Mouse (Mus musculus) embryonic facial prominence, embryonic 12.5 days (tissue): ENCODE results near the gene Lyzl6. TPM values are rescaled to one million over a fixed set of nuclear protein-coding genes. Genes with fewer than 3 reads are reported as not detected.

Experiments used
- ATAC-seq: fragments of 200-750 bp; cut with Nextera tagmentation; 2 replicates; pipeline ENCODE4 v1.8.0; 2017; ENCODE audit not compliant: insufficient number of reproducible peaks, insufficient read depth, low FRiP score, low TSS enrichment
- H3K27ac ChIP-seq: fragments of 300-500 bp; sonication (generic); 2 replicates; pipeline ENCODE4 v1.5.1; 2016; ENCODE audit warnings: mild to moderate bottlenecking
- H3K27me3 ChIP-seq: fragments of 300-500 bp; sonication (generic); 2 replicates; pipeline ENCODE4 v1.6.1; 2016; ENCODE audit warnings: mild to moderate bottlenecking, moderate library complexity
- H3K36me3 ChIP-seq: fragments of 300-500 bp; sonication (generic); 2 replicates; pipeline ENCODE4 v1.6.1; 2016; ENCODE audit warnings: mild to moderate bottlenecking
- H3K4me1 ChIP-seq: fragments of 300-500 bp; sonication (generic); 2 replicates; pipeline ENCODE4 v1.6.1; 2016
- H3K4me2 ChIP-seq: fragments of 300-500 bp; sonication (generic); replicated peaks from 2 replicates; pipeline ENCODE4 v1.6.1; 2016; ENCODE audit warnings: mild to moderate bottlenecking, moderate library complexity
- H3K4me3 ChIP-seq: fragments of 300-500 bp; sonication (generic); 2 replicates; pipeline ENCODE4 v1.5.1; 2016; ENCODE audit warnings: mild to moderate bottlenecking
- H3K9ac ChIP-seq: fragments of 300-500 bp; sonication (generic); 2 replicates; pipeline ENCODE4 v1.6.1; 2016; ENCODE audit warnings: mild to moderate bottlenecking, moderate library complexity
- H3K9me3 ChIP-seq: fragments of 300-500 bp; sonication (generic); 2 replicates; pipeline ENCODE4 v1.6.1; 2016; ENCODE audit warnings: mild to moderate bottlenecking, moderate library complexity
- WGBS: fragments of 180-500 bp; shearing (Covaris S2); methylation state at CpG from one replicate; pipeline ENCODE4 v1.1.7; 2016; 5-methylcytosine and 5-hydroxymethylcytosine counted together
- polyA plus RNA-seq: library from polyadenylated mRNA; unstranded; fragments of >200 nt; fragmentation: Nextera tagmentation; extraction: Ambion mirVana; gene quantifications from 2 replicates; pipeline ENCODE4 v1.2.1, GENCODE M21; 2016

Gene Lyzl6
- polyA plus RNA-seq, 1 experiment from 2014 or later = not detected

- no peak for ATAC-seq
- Histone ChIP-seq H3K9ac (no peak overlapping the region), H3K4me1 (peaks cover 8% of the 10 kb centered on the region; the same call in 1 of the 2 replicates), H3K27me3 (no peaks in the 10 kb centered on the region), H3K27ac (no peak overlapping the region), H3K4me2 (no peak overlapping the region), H3K4me3 (no peak overlapping the region), H3K9me3 (no peaks in the 10 kb centered on the region), H3K36me3 (no peaks in the 10 kb centered on the region)
- WGBS = 53% methylated on average over 4 of the region's 4 CpGs
These were observed 23.2 kb upstream of the Lyzl6 start for GRCm38 (mm10) chr11:103661863-103662262.

- Histone ChIP-seq H3K36me3 (no peaks in the 10 kb centered on the region), H3K9me3 (no peaks in the 10 kb centered on the region), H3K4me1 (no peaks in the 10 kb centered on the region), H3K27me3 (peaks cover 22% of the 10 kb centered on the region), H3K9ac (no peak overlapping the region), H3K4me3 (no peak overlapping the region), H3K27ac (no peak overlapping the region), H3K4me2 (no peak overlapping the region)
- 83% methylated on average over 7 of the region's 7 CpGs for WGBS
- ATAC-seq = no peak
These were observed 19.5 kb upstream of the Lyzl6 start for GRCm38 (mm10) chr11:103658189-103658588.

- Histone ChIP-seq H3K4me1 (no peaks in the 10 kb centered on the region), H3K4me3 (no peak overlapping the region), H3K9me3 (no peaks in the 10 kb centered on the region), H3K27ac (no peak overlapping the region), H3K27me3 (peaks cover 38% of the 10 kb centered on the region), H3K9ac (no peak overlapping the region), H3K4me2 (no peak overlapping the region), H3K36me3 (no peaks in the 10 kb centered on the region)
- ATAC-seq = no peak
- WGBS = 10% methylated on average over 3 of the region's 3 CpGs
These were observed 17.8 kb upstream of the Lyzl6 start for GRCm38 (mm10) chr11:103656520-103656919.

- Histone ChIP-seq H3K9me3 (no peaks in the 10 kb centered on the region), H3K4me3 (no peak overlapping the region), H3K4me1 (peaks cover 14% of the 10 kb centered on the region), H3K36me3 (no peaks in the 10 kb centered on the region), H3K27me3 (peaks cover 68% of the 10 kb centered on the region), H3K4me2 (no peak overlapping the region), H3K9ac (no peak overlapping the region), H3K27ac (no peak overlapping the region)
- 71% methylated on average over 10 of the region's 10 CpGs for WGBS
- ATAC-seq = no peak
These were observed 14.8 kb upstream of the Lyzl6 start for GRCm38 (mm10) chr11:103653359-103653965.

GRCm38 (mm10) chr11:103651426-103651825 is 12.7 kb upstream of the Lyzl6 start:
- H3K4me3 ChIP-seq = no peak overlapping the region
- peaks cover 88% of the 10 kb centered on the region for H3K27me3 ChIP-seq
- no peak for ATAC-seq
- no peak overlapping the region for H3K9ac ChIP-seq
- no peaks in the 10 kb centered on the region for H3K9me3 ChIP-seq
- H3K4me2 ChIP-seq = no peak overlapping the region
- 79% methylated on average over 6 of the region's 6 CpGs for WGBS
- no peak overlapping the region for H3K27ac ChIP-seq
- no peaks in the 10 kb centered on the region for H3K36me3 ChIP-seq
- H3K4me1 ChIP-seq = peaks cover 14% of the 10 kb centered on the region

GRCm38 (mm10) chr11:103649983-103650493 is 11.3 kb upstream of the Lyzl6 start:
- Histone ChIP-seq H3K9ac (no peak overlapping the region), H3K9me3 (no peaks in the 10 kb centered on the region), H3K36me3 (no peaks in the 10 kb centered on the region), H3K4me1 (peaks cover 14% of the 10 kb centered on the region), H3K4me2 (peak overlapping the region; percentile 78), H3K4me3 (peak overlapping the region; percentile 41), H3K27me3 (peaks cover 86% of the 10 kb centered on the region), H3K27ac (no peak overlapping the region)
- WGBS = 2% methylated on average over 37 of the region's 37 CpGs
- ATAC-seq = no peak

- Histone ChIP-seq H3K9ac (peak within 1 kb of the TSS; percentile 24; the same call in 1 of the 2 replicates), H3K9me3 (no peaks in the 10 kb centered on the region), H3K4me2 (peak within 1 kb of the TSS; percentile 78), H3K36me3 (no peaks in the 10 kb centered on the region), H3K4me1 (peaks cover 14% of the 10 kb centered on the region), H3K27ac (no peak within 1 kb of the TSS), H3K4me3 (peak within 1 kb of the TSS; percentile 41), H3K27me3 (peaks cover 83% of the 10 kb centered on the region)
- no peak for ATAC-seq
- WGBS = under 1% methylated on average over 67 of the region's 71 CpGs
These were observed 10.8 kb upstream of the Lyzl6 start, which contains the start of gene Rprml for GRCm38 (mm10) chr11:103649301-103649982. TSS of gene Rprml (plus strand) at chr11:103649570.

GRCm38 (mm10) chr11:103648656-103649055 is 10.0 kb upstream of the Lyzl6 start:
- Histone ChIP-seq H3K27ac (no peak overlapping the region), H3K36me3 (no peaks in the 10 kb centered on the region), H3K9ac (no peak overlapping the region), H3K4me2 (no peak overlapping the region), H3K4me1 (peaks cover 14% of the 10 kb centered on the region), H3K4me3 (no peak overlapping the region), H3K27me3 (peaks cover 79% of the 10 kb centered on the region), H3K9me3 (no peaks in the 10 kb centered on the region)
- 25% methylated on average over 7 of the region's 7 CpGs for WGBS
- ATAC-seq = no peak

- H3K27ac ChIP-seq = no peak overlapping the region
- peaks cover 14% of the 10 kb centered on the region for H3K4me1 ChIP-seq
- no peaks in the 10 kb centered on the region for H3K9me3 ChIP-seq
- H3K4me2 ChIP-seq = no peak overlapping the region
- no peaks in the 10 kb centered on the region for H3K36me3 ChIP-seq
- WGBS = 7% methylated on average over 11 of the region's 11 CpGs
- no peak for ATAC-seq
- H3K4me3 ChIP-seq = no peak overlapping the region
- no peak overlapping the region for H3K9ac ChIP-seq
- H3K27me3 ChIP-seq = peaks cover 73% of the 10 kb centered on the region
These were observed 9.4 kb upstream of the Lyzl6 start for GRCm38 (mm10) chr11:103647921-103648620.

- Histone ChIP-seq H3K4me1 (peaks cover 14% of the 10 kb centered on the region), H3K27me3 (peaks cover 62% of the 10 kb centered on the region)
These were observed 7.6 kb upstream of the Lyzl6 start for GRCm38 (mm10) chr11:103646301-103646700.

GRCm38 (mm10) chr11:103645731-103646130 is 7.0 kb upstream of the Lyzl6 start:
- Histone ChIP-seq H3K9me3 (no peaks in the 10 kb centered on the region), H3K9ac (no peak overlapping the region), H3K4me3 (no peak overlapping the region), H3K36me3 (no peaks in the 10 kb centered on the region), H3K4me1 (peaks cover 14% of the 10 kb centered on the region), H3K4me2 (no peak overlapping the region), H3K27me3 (peaks cover 62% of the 10 kb centered on the region), H3K27ac (no peak overlapping the region)
- WGBS = 60% methylated on average over 8 of the region's 8 CpGs
- ATAC-seq = no peak

More at GRCm38 (mm10) chr11:103646301-103646700, 7.6 kb upstream of the Lyzl6 start:
- H3K4me2 ChIP-seq = no peak overlapping the region
- H3K36me3 ChIP-seq = no peaks in the 10 kb centered on the region
- no peaks in the 10 kb centered on the region for H3K9me3 ChIP-seq
- 71% methylated on average over 6 of the region's 6 CpGs for WGBS
- H3K27ac ChIP-seq = no peak overlapping the region
- no peak overlapping the region for H3K9ac ChIP-seq
- no peak for ATAC-seq
- H3K4me3 ChIP-seq = no peak overlapping the region
